Mouse (Mus musculus) retina, adult 2 months (tissue): ENCODE data around the gene Hspa2.
"Not testable (repeated sequence)": the region's sequence is repeated elsewhere in the genome, so short reads cannot be mapped to it uniquely, and the experiment has no call there.

Source experiments
- DNase-seq: peaks from one replicate; pipeline ENCODE4 v3.0.0-alpha.2; 2012; ENCODE audit warnings: low read depth, low spot score

The Hspa2 gene

GRCm38 (mm10) chr12:76434111-76434510 is 30.1 kb downstream of the Hspa2 start:
- DNase-seq: no peak

- no peak for DNase-seq
These were observed 31.1 kb downstream of the Hspa2 start for GRCm38 (mm10) chr12:76435084-76435483.

- DNase-seq: no peak
These were observed 31.6 kb downstream of the Hspa2 start for GRCm38 (mm10) chr12:76435549-76435948.

GRCm38 (mm10) chr12:76443488-76443887 is 39.5 kb downstream of the Hspa2 start:
- DNase-seq: not testable (repeated sequence)

GRCm38 (mm10) chr12:76444359-76444772 is 40.4 kb downstream of the Hspa2 start:
- no peak for DNase-seq

GRCm38 (mm10) chr12:76444862-76445261 is 40.9 kb downstream of the Hspa2 start:
- DNase-seq: no peak

GRCm38 (mm10) chr12:76446201-76446600 is 42.2 kb downstream of the Hspa2 start:
- no peak for DNase-seq

GRCm38 (mm10) chr12:76448127-76448526 is 44.2 kb downstream of the Hspa2 start:
- no peak for DNase-seq

GRCm38 (mm10) chr12:76452203-76452602 is 48.2 kb downstream of the Hspa2 start:
- no peak for DNase-seq
